Mouse (Mus musculus) stomach, postnatal 0 days (tissue): ENCODE measurements around the gene Lbp.

Source experiments
- CTCF ChIP-seq: IDR thresholded peaks from 2 replicates; pipeline ENCODE4 v1.5.1; 2016; ENCODE audit warnings: antibody characterized with exemption, low read depth, mild to moderate bottlenecking, moderate library complexity
- EP300 ChIP-seq: optimal IDR thresholded peaks from 2 replicates; pipeline ENCODE3; 2016; ENCODE audit warnings: antibody characterized with exemption

- TF ChIP-seq CTCF (no peak), EP300 (no peak)
These were observed 20.6 kb upstream of the Lbp start for GRCm38 (mm10) chr2:158285655-158286054.
